Mouse (Mus musculus) ES-Bruce4 (cell line): Measurements from ENCODE around the gene Sf3a3.

Experiments used
- CTCF ChIP-seq: IDR thresholded peaks from one replicate; pipeline ENCODE4 v1.8.1; 2011; ENCODE audit warnings: low read depth, low read length
- EP300 ChIP-seq: IDR thresholded peaks from 2 replicates; pipeline ENCODE4 v1.6.1; 2011; ENCODE audit warnings: low read depth, low read length; ENCODE audit not compliant: insufficient read depth
- POLR2A ChIP-seq: IDR thresholded peaks from one replicate; pipeline ENCODE4 v1.8.1; 2011; ENCODE audit warnings: low read length; ENCODE audit not compliant: insufficient read depth

DNA sequence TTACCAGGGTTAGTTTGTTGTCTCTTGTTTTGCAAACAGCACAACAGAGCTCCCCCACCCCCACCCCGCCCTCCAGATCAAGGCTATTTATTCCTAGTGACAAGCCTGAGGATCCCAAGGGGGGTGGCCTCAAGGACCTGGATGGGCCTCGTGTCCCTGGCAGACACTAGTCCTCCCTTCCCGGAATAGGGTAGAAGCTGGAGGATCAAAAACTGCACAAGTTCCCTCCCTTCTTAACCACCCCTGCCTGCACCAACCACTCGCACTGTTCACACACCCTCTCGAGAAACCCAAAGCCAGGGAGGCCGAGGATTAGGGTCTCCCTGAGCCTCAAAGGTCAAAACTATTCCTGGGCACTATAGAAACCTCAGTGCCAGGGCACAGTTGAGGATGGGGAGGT is 14.8 kb upstream of the Sf3a3 start:
- TF ChIP-seq POLR2A (no peak), CTCF (no peak), EP300 (no peak)
